Mouse (Mus musculus): Measurements from ENCODE around the gene Gm20715. TPM values are rescaled to one million over a fixed set of nuclear protein-coding genes. Genes with fewer than 3 reads are reported as not detected.

The Gm20715 gene
- polyA plus RNA-seq, 1 experiment from 2014 or later: not detected

- no peak for TF ChIP-seq CTCF (IDR thresholded peaks at IDR 0.05)
- in situ Hi-C loops (cut with MboI; ENCODE audit: low pct_unique_long_range_greater_than_20kb): no loop called here
- ATAC-seq: no peak
Observed at GRCm38 (mm10) chr7:6378441-6378840, 31.6 kb upstream of the Gm20715 start.

GRCm38 (mm10) chr7:6381431-6381830 lies 28.6 kb upstream of the Gm20715 start:
- peak; percentile 55 for TF ChIP-seq CTCF (IDR thresholded peaks at IDR 0.05)
- ATAC-seq (no peak), DNase-seq (ENCODE audit: low read depth, low spot score) (no peak)
- ChIA-PET POLR2A (no interaction called here), CTCF (interaction anchor here (1.6 kb wide), 1 partner anchor 22 kb away, joined by 3 read pairs; no protein-coding TSS in a partner anchor)
- no peaks in the 10 kb centered on the region for H3K27me3 ChIP-seq
- in situ Hi-C loops (cut with MboI; ENCODE audit: low pct_unique_long_range_greater_than_20kb): no loop called here

More at GRCm38 (mm10) chr7:6378441-6378840, 31.6 kb upstream of the Gm20715 start:
- POLR2A ChIA-PET: no interaction called here
- no peaks in the 10 kb centered on the region for H3K27me3 ChIP-seq
- CTCF ChIA-PET: interaction anchor here (1.5 kb wide), 1 partner anchor 19 kb away, joined by 5 read pairs; no protein-coding TSS in a partner anchor
- no peak for DNase-seq (ENCODE audit: low read depth, low spot score)

GRCm38 (mm10) chr7:6383044-6383455 lies 27.0 kb upstream of the Gm20715 start, which contains the start of gene Zfp28:
Zfp28 (plus strand) TSS chr7:6383295.
- peak; percentile 97 for ATAC-seq
- peak; percentile 77 for DNase-seq (ENCODE audit: low read depth, low spot score)
- CTCF ChIA-PET: no interaction called here
- POLR2A ChIA-PET: no interaction called here
- no peak for TF ChIP-seq CTCF (IDR thresholded peaks at IDR 0.05)
- H3K27me3 ChIP-seq: no peaks in the 10 kb centered on the region
- in situ Hi-C loops (cut with MboI; ENCODE audit: low pct_unique_long_range_greater_than_20kb): no loop called here

GRCm38 (mm10) chr7:6384011-6384410 lies 26.1 kb upstream of the Gm20715 start:
- TF ChIP-seq CTCF (IDR thresholded peaks at IDR 0.05): no peak
- in situ Hi-C loops (cut with MboI; ENCODE audit: low pct_unique_long_range_greater_than_20kb): no loop called here
- H3K27me3 ChIP-seq: no peaks in the 10 kb centered on the region
- ATAC-seq (no peak), DNase-seq (ENCODE audit: low read depth, low spot score) (no peak)
- ChIA-PET POLR2A (no interaction called here), CTCF (interaction anchor here (0.7 kb wide), 1 partner anchor 25 kb away, joined by 3 read pairs; no protein-coding TSS in a partner anchor)

- DNase-seq (ENCODE audit: low read depth, low spot score) (no peak), ATAC-seq (no peak)
- no peak for TF ChIP-seq CTCF (IDR thresholded peaks at IDR 0.05)
- in situ Hi-C loops (cut with MboI; ENCODE audit: low pct_unique_long_range_greater_than_20kb): no loop called here
- CTCF ChIA-PET: no interaction called here
- no peaks in the 10 kb centered on the region for H3K27me3 ChIP-seq
- POLR2A ChIA-PET: no interaction called here
Observed at GRCm38 (mm10) chr7:6386995-6387394, 23.1 kb upstream of the Gm20715 start.

GRCm38 (mm10) chr7:6388971-6389370 lies 21.1 kb upstream of the Gm20715 start:
- no peaks in the 10 kb centered on the region for H3K27me3 ChIP-seq
- DNase-seq (ENCODE audit: low read depth, low spot score): no peak
- no peak for ATAC-seq
- in situ Hi-C loops (cut with MboI; ENCODE audit: low pct_unique_long_range_greater_than_20kb): no loop called here
- ChIA-PET CTCF (no interaction called here), POLR2A (no interaction called here)
- TF ChIP-seq CTCF (IDR thresholded peaks at IDR 0.05): no peak

GRCm38 (mm10) chr7:6389449-6389848 lies 20.6 kb upstream of the Gm20715 start:
- DNase-seq (ENCODE audit: low read depth, low spot score): no peak
- peak; percentile 35 for TF ChIP-seq CTCF (IDR thresholded peaks at IDR 0.05)
- no peaks in the 10 kb centered on the region for H3K27me3 ChIP-seq
- CTCF ChIA-PET: no interaction called here
- ATAC-seq: no peak
- in situ Hi-C loops (cut with MboI; ENCODE audit: low pct_unique_long_range_greater_than_20kb): no loop called here
- POLR2A ChIA-PET: no interaction called here

GRCm38 (mm10) chr7:6397996-6398975 lies 11.8 kb upstream of the Gm20715 start, which contains the start of gene Smim17:
Smim17 (plus strand) TSS chr7:6398715.
- POLR2A ChIA-PET: no interaction called here
- CTCF ChIA-PET: no interaction called here
- DNase-seq (ENCODE audit: low read depth, low spot score): no peak
- no peaks in the 10 kb centered on the region for H3K27me3 ChIP-seq
- in situ Hi-C loops (cut with MboI; ENCODE audit: low pct_unique_long_range_greater_than_20kb): no loop called here
- peak; percentile 96 for ATAC-seq
- no peak for TF ChIP-seq CTCF (IDR thresholded peaks at IDR 0.05)

- DNase-seq (ENCODE audit: low read depth, low spot score) (no peak), ATAC-seq (no peak)
- in situ Hi-C loops (cut with MboI; ENCODE audit: low pct_unique_long_range_greater_than_20kb): no loop called here
- peaks cover 13% of the 10 kb centered on the region for H3K27me3 ChIP-seq
- TF ChIP-seq CTCF (IDR thresholded peaks at IDR 0.05): no peak
- ChIA-PET POLR2A (no interaction called here), CTCF (no interaction called here)
Observed at GRCm38 (mm10) chr7:6414626-6415441, 4.8 kb downstream of the Gm20715 start.

GRCm38 (mm10) chr7:6415442-6415787 lies 5.3 kb downstream of the Gm20715 start:
- in situ Hi-C loops (cut with MboI; ENCODE audit: low pct_unique_long_range_greater_than_20kb): no loop called here
- ATAC-seq (no peak), DNase-seq (ENCODE audit: low read depth, low spot score) (no peak)
- TF ChIP-seq CTCF (IDR thresholded peaks at IDR 0.05): no peak
- peaks cover 13% of the 10 kb centered on the region for H3K27me3 ChIP-seq
- CTCF ChIA-PET: no interaction called here
- POLR2A ChIA-PET: no interaction called here

- TF ChIP-seq CTCF (IDR thresholded peaks at IDR 0.05): no peak
- H3K27me3 ChIP-seq: peaks cover 13% of the 10 kb centered on the region
- in situ Hi-C loops (cut with MboI; ENCODE audit: low pct_unique_long_range_greater_than_20kb): no loop called here
- ATAC-seq (no peak), DNase-seq (ENCODE audit: low read depth, low spot score) (no peak)
- POLR2A ChIA-PET: no interaction called here
- CTCF ChIA-PET: no interaction called here
Observed at GRCm38 (mm10) chr7:6419894-6420293, 9.8 kb downstream of the Gm20715 start.
